Mouse (Mus musculus): ENCODE measurements around the gene Amotl1. TPM values are rescaled to one million over a fixed set of nuclear protein-coding genes. Genes with fewer than 3 reads are reported as not detected.
"Not testable (repeated sequence)": the region's sequence is repeated elsewhere in the genome, so short reads cannot be mapped to it uniquely, and the experiment has no call there.

Gene Amotl1
- total RNA-seq, 4 experiments from 2014 or later = 324 to 412 (median 352) TPM

DNA sequence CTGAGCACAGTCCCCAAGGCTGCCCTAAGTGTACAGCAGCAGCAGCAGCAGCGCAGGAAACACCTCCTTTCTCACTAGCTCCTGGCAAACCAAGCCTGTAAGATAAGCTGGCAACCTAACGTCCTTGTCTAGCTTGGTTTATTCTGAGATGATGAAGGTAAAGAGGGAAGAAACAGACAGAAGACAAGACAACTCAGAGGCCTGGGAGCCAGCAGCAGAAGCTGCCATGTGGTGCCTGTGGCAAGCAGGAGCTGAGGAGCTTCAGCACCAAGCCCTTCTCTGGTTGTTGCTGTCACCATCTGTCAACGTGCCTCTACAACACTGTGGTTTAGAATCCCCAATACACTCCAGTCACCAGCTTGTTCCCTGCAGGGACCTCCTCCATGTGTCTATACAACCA lies 37.4 kb downstream of the Amotl1 start:
- DNase-seq (ENCODE audit: low spot score in 2 of 2) = no peak

DNA sequence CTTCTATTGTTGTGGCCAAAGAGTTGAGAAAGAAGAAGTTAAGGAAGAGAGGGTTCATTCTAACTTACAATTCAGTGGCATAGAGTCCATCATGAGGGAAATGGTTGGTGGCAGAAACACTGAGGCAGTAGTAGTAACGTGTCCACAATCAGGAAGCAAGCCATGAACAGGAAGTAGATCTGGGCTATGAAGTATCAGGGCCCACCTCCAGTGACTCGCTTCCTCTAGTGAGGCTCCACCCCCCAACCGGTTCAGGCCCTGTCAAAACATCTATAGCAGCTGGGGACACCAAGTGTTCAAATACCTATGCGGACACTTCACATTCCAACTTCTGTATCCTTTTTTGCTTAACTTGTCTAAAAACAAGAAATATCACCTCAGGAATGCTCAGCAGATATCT lies 38.9 kb downstream of the Amotl1 start:
- no peak for DNase-seq (ENCODE audit: low spot score in 2 of 2)

GRCm38 (mm10) chr9:14604363-14604762 lies 40.5 kb downstream of the Amotl1 start:
- DNase-seq (ENCODE audit: low spot score in 2 of 2) = no peak

GRCm38 (mm10) chr9:14603475-14603874 lies 41.4 kb downstream of the Amotl1 start:
- DNase-seq (ENCODE audit: low spot score in 2 of 2) = no peak

- no peak for DNase-seq (ENCODE audit: low spot score in 2 of 2)
These were observed 45.1 kb downstream of the Amotl1 start for GRCm38 (mm10) chr9:14599799-14600198.

- DNase-seq (ENCODE audit: low spot score in 2 of 2) = no peak
These were observed 46.7 kb downstream of the Amotl1 start for GRCm38 (mm10) chr9:14598157-14598556.

DNA sequence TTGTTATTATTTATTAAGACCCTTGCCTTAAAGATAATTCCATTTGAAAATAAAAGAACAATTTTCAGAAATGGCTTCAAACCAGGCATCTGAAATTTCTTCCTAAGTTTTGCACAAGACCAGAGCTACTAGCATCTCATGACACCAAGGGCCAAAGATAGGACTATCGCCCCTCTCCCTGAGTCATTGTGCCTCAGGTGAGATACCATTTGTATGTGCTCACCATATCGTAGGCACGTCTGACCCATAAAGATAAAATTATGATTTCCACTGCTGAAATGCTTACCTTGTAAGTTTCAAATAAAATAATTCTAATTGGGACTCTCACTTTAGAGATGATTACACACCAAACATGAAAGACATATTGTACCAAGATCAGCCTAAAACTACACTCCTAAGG lies 47.4 kb downstream of the Amotl1 start:
- DNase-seq (ENCODE audit: low spot score in 2 of 2) = no peak

- peak; percentile 71 for DNase-seq (ENCODE audit: low spot score in 2 of 2)
These were observed 48.0 kb downstream of the Amotl1 start for GRCm38 (mm10) chr9:14596858-14597257.

DNA sequence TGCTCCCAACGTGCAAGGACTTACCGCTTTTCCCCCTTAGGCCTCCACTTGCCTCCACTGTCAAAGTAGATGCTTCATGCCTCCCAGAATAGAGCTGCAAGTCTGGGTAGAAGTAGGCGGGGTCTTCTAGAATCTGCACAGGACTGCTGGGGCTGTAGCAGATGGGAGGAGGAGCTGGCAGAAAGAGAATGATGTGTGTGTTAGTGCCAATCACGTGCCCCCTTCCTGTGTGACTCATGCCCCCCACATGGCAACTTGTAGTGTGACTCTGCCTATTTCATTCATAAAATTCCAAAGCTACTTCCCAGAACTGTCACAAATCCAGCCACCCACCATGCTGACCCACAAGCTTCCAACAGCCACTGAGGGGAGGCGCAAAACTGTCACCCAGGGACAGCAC lies 48.4 kb downstream of the Amotl1 start:
- DNase-seq (ENCODE audit: low spot score in 2 of 2) = no peak

DNA sequence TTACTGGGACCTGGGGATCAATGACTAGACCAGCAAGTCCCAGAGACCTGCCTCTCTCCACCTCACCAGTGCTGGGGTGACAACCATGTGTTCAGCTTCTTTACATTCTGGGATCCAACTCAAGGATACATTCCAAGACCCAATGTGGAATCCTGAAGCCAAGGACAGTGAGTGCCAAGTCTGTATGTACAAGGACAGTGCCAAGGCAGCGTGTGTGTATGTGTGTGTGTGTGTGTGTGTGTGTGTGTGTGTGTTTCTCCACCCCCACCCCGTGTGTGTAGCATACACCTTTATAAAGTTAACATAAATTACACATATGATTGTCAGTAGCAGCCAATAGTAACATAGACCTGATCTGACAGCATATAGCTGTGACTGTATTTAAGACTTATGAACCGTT lies 49.0 kb downstream of the Amotl1 start:
- DNase-seq (ENCODE audit: low spot score in 2 of 2) = no peak

- DNase-seq (ENCODE audit: low spot score in 2 of 2) = no peak
These were observed 51.0 kb downstream of the Amotl1 start for GRCm38 (mm10) chr9:14593880-14594279.

GRCm38 (mm10) chr9:14590666-14591065 lies 54.2 kb downstream of the Amotl1 start:
- DNase-seq (ENCODE audit: low spot score in 2 of 2) = no peak

GRCm38 (mm10) chr9:14588690-14589089 lies 56.2 kb downstream of the Amotl1 start:
- DNase-seq (ENCODE audit: low spot score in 2 of 2) = no peak

- no peak for DNase-seq (ENCODE audit: low spot score in 2 of 2)
These were observed 59.2 kb downstream of the Amotl1 start for GRCm38 (mm10) chr9:14585702-14586101.

GRCm38 (mm10) chr9:14578960-14579359 lies 65.9 kb downstream of the Amotl1 start:
- no peak for DNase-seq (ENCODE audit: low spot score in 2 of 2)

DNA sequence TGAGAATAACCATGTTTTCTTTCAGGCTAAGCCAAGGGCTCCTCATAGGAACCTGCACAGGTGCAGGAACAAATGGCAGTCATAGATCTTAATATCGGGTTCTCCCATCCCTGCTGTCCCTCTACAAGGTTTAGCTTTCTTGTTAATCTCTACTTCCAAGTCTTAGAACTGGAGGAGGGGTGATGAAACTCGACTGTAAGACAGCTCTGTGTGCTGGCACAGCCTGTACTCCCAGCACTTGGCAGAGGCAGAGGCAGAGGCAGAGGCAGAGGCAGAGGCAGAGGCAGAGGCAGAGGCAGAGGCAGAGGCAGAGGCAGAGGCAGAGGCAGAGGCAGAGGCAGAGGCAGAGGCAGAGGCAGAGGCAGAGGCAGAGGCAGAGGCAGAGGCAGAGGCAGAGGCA lies 68.5 kb downstream of the Amotl1 start:
- DNase-seq (ENCODE audit: low spot score in 2 of 2) = not testable (repeated sequence)

GRCm38 (mm10) chr9:14574760-14575399 lies 70.0 kb downstream of the Amotl1 start:
- DNase-seq (ENCODE audit: low spot score in 2 of 2) = no peak

- no peak for DNase-seq (ENCODE audit: low spot score in 2 of 2)
These were observed 75.5 kb downstream of the Amotl1 start for GRCm38 (mm10) chr9:14569175-14569975.

DNA sequence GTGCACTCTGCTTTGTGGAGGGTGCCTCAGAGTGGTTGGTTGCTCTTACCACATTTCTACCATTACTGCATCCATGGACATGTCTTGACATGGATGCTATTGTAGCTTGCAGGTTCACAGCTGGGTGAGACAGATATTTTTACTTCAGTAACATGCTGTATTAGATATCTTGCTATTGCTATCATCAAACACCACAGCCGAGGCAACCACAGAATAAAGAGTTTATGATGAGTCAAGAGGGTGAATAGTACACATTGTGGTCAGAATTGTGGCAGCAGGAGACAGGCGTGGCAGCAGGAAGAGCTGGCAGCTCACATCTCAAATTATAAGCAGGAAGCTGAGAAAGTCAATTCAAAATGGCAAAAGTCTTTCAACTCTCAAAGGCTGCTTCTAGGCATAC lies 76.4 kb downstream of the Amotl1 start:
- DNase-seq (ENCODE audit: low spot score in 2 of 2) = no peak

DNA sequence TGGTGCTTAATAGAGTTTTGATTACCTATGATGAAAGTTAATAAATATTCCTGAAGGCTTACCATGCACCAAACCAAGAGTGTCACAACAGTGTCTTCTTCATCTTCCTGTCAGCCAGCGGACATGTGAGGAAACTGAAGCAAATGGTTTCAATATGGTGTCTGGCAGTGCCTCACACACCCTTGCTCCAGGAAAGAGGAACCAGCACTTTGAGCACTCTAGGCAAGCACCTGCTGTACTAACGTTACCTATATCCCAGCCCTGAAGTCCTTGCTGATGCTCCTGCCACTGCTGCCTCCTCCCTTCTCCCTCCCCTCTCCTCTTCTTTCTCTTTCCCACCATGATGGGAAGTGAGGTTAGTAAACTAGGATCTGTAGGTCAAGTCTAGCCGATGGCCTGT lies 80.4 kb downstream of the Amotl1 start:
- DNase-seq (ENCODE audit: low spot score in 2 of 2) = no peak

DNA sequence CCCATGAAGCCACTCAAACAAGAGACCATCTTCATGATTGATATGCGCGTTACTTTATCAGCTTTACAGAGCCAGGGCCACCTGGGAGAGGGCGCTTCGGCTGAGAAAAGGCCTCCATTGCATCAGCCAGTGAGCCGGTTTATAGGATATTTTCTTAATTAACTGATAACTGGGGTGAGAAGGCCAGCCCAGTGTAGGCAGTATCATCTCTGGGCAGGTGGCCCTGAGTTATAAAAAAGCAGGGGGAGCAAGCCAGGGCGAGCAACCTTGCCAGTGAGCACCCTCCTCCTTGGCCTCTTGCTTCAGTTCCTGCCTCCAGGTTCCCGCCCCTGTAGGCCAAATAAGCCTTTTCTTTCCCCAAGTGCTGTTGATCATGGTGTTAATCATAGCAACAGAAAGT lies 81.5 kb downstream of the Amotl1 start:
- peak in 1 of 2 experiments; percentile 51 for DNase-seq (ENCODE audit: low spot score in 2 of 2)

DNA sequence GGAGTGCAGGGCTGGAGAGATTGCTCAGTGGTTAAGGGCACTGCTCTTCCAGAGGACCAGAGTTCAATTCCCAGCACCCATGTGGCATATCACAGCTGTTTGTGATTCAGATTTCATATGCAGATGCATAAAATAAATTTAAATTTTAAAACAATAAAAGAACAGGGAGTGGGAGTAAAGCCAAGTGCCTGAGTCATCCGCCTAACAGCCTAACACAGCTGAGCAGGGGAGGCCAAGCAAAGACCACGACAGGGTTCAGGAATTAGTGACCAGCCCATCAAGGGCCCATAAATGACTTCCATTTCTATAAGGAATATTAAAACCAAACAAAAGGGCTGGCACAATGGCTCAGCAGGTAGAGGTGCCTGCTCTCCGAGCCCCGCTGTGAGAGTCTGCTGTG lies 84.3 kb downstream of the Amotl1 start:
- no peak for DNase-seq (ENCODE audit: low spot score in 2 of 2)

GRCm38 (mm10) chr9:14559996-14560395 lies 84.9 kb downstream of the Amotl1 start:
- no peak for DNase-seq (ENCODE audit: low spot score in 2 of 2)
